Mouse (Mus musculus): Measurements from ENCODE around the gene Nat8l. TPM values are rescaled to one million over a fixed set of nuclear protein-coding genes. Genes with fewer than 3 reads are reported as not detected.

The Nat8l gene
- polyA plus RNA-seq, 1 experiment, result 0.34 TPM

DNA sequence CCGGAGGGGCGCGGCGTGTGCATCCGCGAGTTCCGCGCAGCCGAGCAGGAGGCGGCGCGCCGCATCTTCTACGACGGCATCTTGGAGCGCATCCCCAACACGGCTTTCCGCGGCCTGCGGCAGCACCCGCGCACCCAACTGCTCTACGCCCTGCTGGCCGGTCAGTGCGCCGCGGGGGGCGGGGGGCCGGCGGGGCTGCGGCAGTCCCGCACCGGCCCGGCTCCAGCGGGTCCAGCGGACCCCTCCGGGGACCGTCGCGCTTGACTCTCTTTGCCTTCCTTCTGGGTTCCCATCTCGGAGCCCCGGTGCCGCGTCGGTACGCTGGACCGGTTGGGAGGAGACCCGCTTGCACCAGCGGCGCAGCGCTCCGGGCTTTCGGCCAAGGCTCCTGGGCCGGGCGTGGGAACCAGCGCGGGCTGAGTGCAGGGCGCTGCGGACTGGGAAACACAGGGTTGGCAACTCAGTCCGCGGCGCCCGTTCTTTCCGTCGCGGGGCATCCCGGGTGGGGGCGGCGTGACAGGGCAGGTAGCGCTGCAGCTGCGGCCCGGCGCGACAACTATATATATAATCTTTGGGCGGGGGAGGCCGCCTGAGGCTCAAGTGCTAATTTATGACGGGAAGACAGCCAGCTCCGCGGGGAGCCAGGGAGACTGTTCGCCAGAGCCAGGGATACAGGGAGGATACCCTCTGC lies 1.4 kb downstream of the Nat8l start:
- 2% methylated on average over 80 of the region's 80 CpGs for WGBS
- peak overlapping the region; percentile 60 for H3K4me3 ChIP-seq (ENCODE audit: low read depth, low read length)

DNA sequence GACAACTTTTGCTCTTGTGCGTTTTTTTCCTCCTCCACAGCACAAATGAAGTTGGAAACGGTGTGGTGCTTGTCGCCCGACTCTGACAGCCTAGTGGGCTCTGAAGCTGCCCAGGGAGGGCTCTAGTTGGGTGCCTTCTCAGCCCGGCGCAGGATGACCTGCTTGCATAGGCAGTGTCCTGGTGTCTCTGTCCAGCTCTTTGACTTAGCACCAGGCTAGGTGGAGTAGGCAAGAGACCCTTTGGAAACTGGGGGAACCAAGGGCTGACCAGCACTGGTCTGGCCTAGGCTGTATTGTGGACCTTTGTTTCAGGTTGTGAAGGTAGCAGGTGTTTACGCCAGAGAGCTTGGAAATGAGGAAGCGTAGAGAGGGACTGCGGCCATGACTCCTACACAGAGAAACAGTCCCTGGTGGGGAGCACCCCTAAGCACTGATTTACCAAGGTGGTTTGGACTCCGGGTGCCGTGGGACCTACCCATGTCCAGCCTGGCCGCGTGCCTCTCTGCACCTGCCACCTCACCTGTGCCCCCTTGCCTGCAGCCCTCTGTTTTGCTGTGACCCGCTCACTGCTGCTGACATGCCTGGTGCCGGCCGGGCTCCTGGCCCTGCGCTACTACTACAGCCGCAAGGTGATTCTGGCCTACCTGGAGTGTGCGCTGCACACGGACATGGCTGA lies 2.2 kb downstream of the Nat8l start:
- Histone ChIP-seq H3K27me3 (ENCODE audit: control insufficient read depth, insufficient read depth, low read length) (peaks cover 38% of the 10 kb centered on the region), H3K27ac (ENCODE audit: insufficient read depth, low read depth, low read length) (no peak overlapping the region), H3K4me1 (ENCODE audit: control insufficient read depth, insufficient read depth, insufficient read length, low read length) (peaks cover 4% of the 10 kb centered on the region), H3K36me3 (ENCODE audit: control insufficient read depth, insufficient read depth, low read length) (no peaks in the 10 kb centered on the region), H3K4me3 (ENCODE audit: low read depth, low read length) (no peak overlapping the region)
- TF ChIP-seq POLR2A (IDR thresholded peaks at IDR 0.05; ENCODE audit: low read depth, low read length) (no peak), CTCF (IDR thresholded peaks at IDR 0.05; ENCODE audit: extremely low read depth, insufficient read length, insufficient replicate concordance, low read depth, low read length) (no peak)
- 74% methylated on average over 20 of the region's 20 CpGs for WGBS

More for the DNA sequence above, 1.4 kb downstream of the Nat8l start:
- no peaks in the 10 kb centered on the region for H3K36me3 ChIP-seq (ENCODE audit: control insufficient read depth, insufficient read depth, low read length)
- H3K27ac ChIP-seq (ENCODE audit: insufficient read depth, low read depth, low read length), result no peak overlapping the region
- H3K27me3 ChIP-seq (ENCODE audit: control insufficient read depth, insufficient read depth, low read length), result peaks cover 38% of the 10 kb centered on the region
- peaks cover 4% of the 10 kb centered on the region for H3K4me1 ChIP-seq (ENCODE audit: control insufficient read depth, insufficient read depth, insufficient read length, low read length)
- TF ChIP-seq POLR2A (IDR thresholded peaks at IDR 0.05; ENCODE audit: low read depth, low read length) (no peak), CTCF (IDR thresholded peaks at IDR 0.05; ENCODE audit: extremely low read depth, insufficient read length, insufficient replicate concordance, low read depth, low read length) (no peak)

DNA sequence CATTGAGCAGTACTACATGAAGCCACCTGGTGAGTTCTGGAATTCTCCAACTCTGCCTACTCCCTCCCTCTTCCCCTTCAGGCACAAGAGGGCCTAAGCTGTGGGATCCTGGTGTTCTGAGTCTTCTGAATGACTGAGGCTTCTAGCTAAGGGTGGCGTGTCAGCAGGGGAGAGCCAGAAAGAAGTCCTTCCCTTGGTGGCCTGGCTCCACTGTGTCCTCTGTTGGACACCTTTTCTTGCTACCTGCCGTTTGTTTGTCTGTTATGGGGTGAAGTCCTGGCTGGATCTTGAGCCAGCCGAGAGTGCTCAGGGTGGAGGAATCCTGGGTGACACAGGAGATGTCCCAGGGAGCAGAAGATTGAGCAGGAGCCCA lies 2.7 kb downstream of the Nat8l start:
- TF ChIP-seq POLR2A (IDR thresholded peaks at IDR 0.05; ENCODE audit: low read depth, low read length), result no peak
- TF ChIP-seq CTCF (IDR thresholded peaks at IDR 0.05; ENCODE audit: extremely low read depth, insufficient read length, insufficient replicate concordance, low read depth, low read length), result no peak
- Histone ChIP-seq H3K27me3 (ENCODE audit: control insufficient read depth, insufficient read depth, low read length) (peaks cover 38% of the 10 kb centered on the region), H3K27ac (ENCODE audit: insufficient read depth, low read depth, low read length) (no peak overlapping the region), H3K36me3 (ENCODE audit: control insufficient read depth, insufficient read depth, low read length) (no peaks in the 10 kb centered on the region), H3K4me3 (ENCODE audit: low read depth, low read length) (no peak overlapping the region), H3K4me1 (ENCODE audit: control insufficient read depth, insufficient read depth, insufficient read length, low read length) (peaks cover 4% of the 10 kb centered on the region)
- 89% methylated on average over 3 of the region's 3 CpGs for WGBS

DNA sequence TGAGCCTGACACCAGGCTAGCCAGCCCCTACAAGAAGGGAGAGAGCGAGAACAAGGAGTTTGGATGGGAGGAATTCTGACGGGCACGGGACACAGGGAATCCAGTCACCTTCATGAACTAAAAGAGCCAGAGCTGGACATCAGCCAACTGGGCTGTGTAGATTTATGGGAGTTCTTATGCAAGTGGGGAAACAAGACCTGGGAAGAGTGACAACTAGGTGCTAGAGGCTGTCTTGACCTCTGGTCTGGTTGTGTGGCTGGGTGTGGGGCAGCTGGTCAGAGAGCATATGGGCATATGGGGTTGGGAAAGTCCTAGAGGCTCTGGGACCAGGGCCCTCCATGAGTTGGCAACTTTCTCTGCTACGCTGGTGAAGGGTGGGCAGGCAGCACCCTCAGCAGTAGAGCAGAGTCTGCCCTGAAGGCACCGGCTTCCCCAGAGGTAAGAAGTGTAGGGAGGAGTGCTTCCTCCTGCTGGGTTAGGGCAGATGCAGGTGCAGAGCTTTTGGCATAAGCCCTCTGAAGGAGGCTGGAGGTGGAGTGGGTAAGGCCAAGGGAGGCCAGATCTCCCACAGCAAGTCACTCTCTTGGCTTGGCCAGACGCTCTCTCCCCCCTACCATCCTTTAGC lies 3.8 kb downstream of the Nat8l start:
- no peaks in the 10 kb centered on the region for H3K36me3 ChIP-seq (ENCODE audit: control insufficient read depth, insufficient read depth, low read length)
- no peak for TF ChIP-seq POLR2A (IDR thresholded peaks at IDR 0.05; ENCODE audit: low read depth, low read length)
- peaks cover 38% of the 10 kb centered on the region for H3K27me3 ChIP-seq (ENCODE audit: control insufficient read depth, insufficient read depth, low read length)
- H3K4me1 ChIP-seq (ENCODE audit: control insufficient read depth, insufficient read depth, insufficient read length, low read length), result peaks cover 4% of the 10 kb centered on the region
- WGBS, result 72% methylated on average over 6 of the region's 6 CpGs
- H3K4me3 ChIP-seq (ENCODE audit: low read depth, low read length), result no peak overlapping the region
- H3K27ac ChIP-seq (ENCODE audit: insufficient read depth, low read depth, low read length), result no peak overlapping the region

DNA sequence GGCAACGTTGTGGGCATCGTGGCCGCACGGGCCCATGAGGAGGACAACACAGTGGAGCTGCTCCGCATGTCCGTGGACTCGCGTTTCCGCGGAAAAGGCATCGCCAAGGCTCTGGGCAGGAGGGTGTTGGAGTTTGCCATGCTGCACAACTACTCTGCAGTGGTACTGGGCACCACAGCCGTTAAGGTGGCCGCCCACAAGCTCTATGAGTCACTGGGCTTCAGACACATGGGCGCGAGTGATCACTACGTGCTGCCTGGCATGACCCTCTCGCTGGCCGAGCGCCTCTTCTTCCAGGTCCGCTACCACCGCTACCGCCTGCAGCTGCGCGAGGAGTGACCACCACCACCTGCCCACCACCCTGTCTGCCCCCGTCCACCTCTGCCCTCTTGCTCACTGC lies 5.0 kb downstream of the Nat8l start:
- no peak overlapping the region for H3K4me3 ChIP-seq (ENCODE audit: low read depth, low read length)
- no peaks in the 10 kb centered on the region for H3K36me3 ChIP-seq (ENCODE audit: control insufficient read depth, insufficient read depth, low read length)
- peaks cover 25% of the 10 kb centered on the region for H3K27me3 ChIP-seq (ENCODE audit: control insufficient read depth, insufficient read depth, low read length)
- H3K27ac ChIP-seq (ENCODE audit: insufficient read depth, low read depth, low read length), result no peak overlapping the region
- TF ChIP-seq CTCF (IDR thresholded peaks at IDR 0.05; ENCODE audit: extremely low read depth, insufficient read length, insufficient replicate concordance, low read depth, low read length) (no peak), POLR2A (IDR thresholded peaks at IDR 0.05; ENCODE audit: low read depth, low read length) (no peak)
- WGBS, result 95% methylated on average over 25 of the region's 25 CpGs
- peaks cover 4% of the 10 kb centered on the region for H3K4me1 ChIP-seq (ENCODE audit: control insufficient read depth, insufficient read depth, insufficient read length, low read length)

DNA sequence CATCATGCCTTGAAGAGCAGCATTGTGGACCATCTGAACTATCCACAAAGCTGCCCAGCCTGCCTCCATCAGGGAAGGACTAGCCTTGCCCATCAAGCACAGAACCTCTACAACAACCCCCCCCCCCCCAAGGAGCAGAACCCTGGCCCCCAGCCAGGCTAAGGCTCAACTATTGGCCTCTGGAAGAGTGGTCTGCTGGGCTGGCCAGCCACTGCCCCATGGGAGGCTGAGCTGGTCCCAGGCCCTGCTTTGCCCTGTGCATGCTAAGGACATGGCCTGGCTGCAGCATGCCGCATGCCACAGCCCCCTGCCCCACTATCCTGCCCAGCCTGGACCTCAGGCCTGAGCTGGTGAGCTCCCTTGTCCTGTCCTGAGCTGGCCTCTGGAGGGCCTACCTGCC lies 5.6 kb downstream of the Nat8l start:
- H3K36me3 ChIP-seq (ENCODE audit: control insufficient read depth, insufficient read depth, low read length), result no peaks in the 10 kb centered on the region
- no peak overlapping the region for H3K4me3 ChIP-seq (ENCODE audit: low read depth, low read length)
- H3K4me1 ChIP-seq (ENCODE audit: control insufficient read depth, insufficient read depth, insufficient read length, low read length), result peaks cover 2% of the 10 kb centered on the region; the same call in 1 of the 2 replicates
- 95% methylated on average over 1 of the region's 1 CpGs for WGBS
- peaks cover 19% of the 10 kb centered on the region for H3K27me3 ChIP-seq (ENCODE audit: control insufficient read depth, insufficient read depth, low read length)
- no peak overlapping the region for H3K27ac ChIP-seq (ENCODE audit: insufficient read depth, low read depth, low read length)
- no peak for TF ChIP-seq CTCF (IDR thresholded peaks at IDR 0.05; ENCODE audit: extremely low read depth, insufficient read length, insufficient replicate concordance, low read depth, low read length)
- TF ChIP-seq POLR2A (IDR thresholded peaks at IDR 0.05; ENCODE audit: low read depth, low read length), result no peak

GRCm38 (mm10) chr5:34002636-34003035 lies 6.9 kb downstream of the Nat8l start:
- Histone ChIP-seq H3K4me3 (ENCODE audit: low read depth, low read length) (no peak overlapping the region), H3K36me3 (ENCODE audit: control insufficient read depth, insufficient read depth, low read length) (no peaks in the 10 kb centered on the region), H3K27ac (ENCODE audit: insufficient read depth, low read depth, low read length) (no peak overlapping the region), H3K4me1 (ENCODE audit: control insufficient read depth, insufficient read depth, insufficient read length, low read length) (no peaks in the 10 kb centered on the region), H3K27me3 (ENCODE audit: control insufficient read depth, insufficient read depth, low read length) (peaks cover 7% of the 10 kb centered on the region)
- 93% methylated on average over 4 of the region's 4 CpGs for WGBS
- TF ChIP-seq CTCF (IDR thresholded peaks at IDR 0.05; ENCODE audit: extremely low read depth, insufficient read length, insufficient replicate concordance, low read depth, low read length), result no peak
- TF ChIP-seq POLR2A (IDR thresholded peaks at IDR 0.05; ENCODE audit: low read depth, low read length), result no peak
